ENCODE assay signal across 8 mouse cellular contexts in genomic region chrX:13845858-13846652, GRCm38 (mm10). TPM values are rescaled to one million over a fixed set of nuclear protein-coding genes. Genes with fewer than 3 reads are reported as not detected.
DNase-seq lines count a peak whose midpoint lies in the region; ATAC-seq lines count a peak whose summit lies in the region.

No protein-coding gene starts in this region.

- DNase-seq in 3134 (ENCODE audit: extremely low read depth, insufficient read length, low spot score): peak; percentile 56
- peak; percentile 43 for DNase-seq in adipocyte (ENCODE audit: low spot score)
- DNase-seq in embryo, embryonic 9.5 days (ENCODE audit: extremely low spot score): peak; percentile 47
- DNase-seq in heart, adult 8-10 months (ENCODE audit: low spot score): peak; percentile 13
- DNase-seq in kidney, adult 8-10 months: peak; percentile 5 to 14
- DNase-seq in liver, embryonic 11.5 days (ENCODE audit: low spot score): peak; percentile 37
- DNase-seq in naive thymus-derived CD4-positive, alpha-beta T cell, adult 2 months (ENCODE audit: low read depth): peak; percentile 35
- peak; percentile 32 for DNase-seq in testis, postnatal 14 days (ENCODE audit: low spot score)

- H3K9me3 ChIP-seq in liver, embryonic 11.5 days (ENCODE audit: control insufficient read depth, low read length): no peaks in the 10 kb centered on the region

- peak; percentile 74 for ATAC-seq in liver, embryonic 11.5 days (replicated peaks; ENCODE audit: low FRiP score)

- H3K27ac ChIP-seq in liver, embryonic 11.5 days (ENCODE audit: low read depth, low read length): peak overlapping the region; percentile 48; the same call in 1 of the 2 replicates

- H3K27me3 ChIP-seq in liver, embryonic 11.5 days (replicated peaks; ENCODE audit: control insufficient read depth, insufficient read depth, low read length): no peaks in the 10 kb centered on the region

- no peaks in the 10 kb centered on the region for H3K36me3 ChIP-seq in liver, embryonic 11.5 days (ENCODE audit: control insufficient read depth, insufficient read depth, low read length)

- 9% methylated on average over 58 of the region's 100 CpGs for WGBS in liver, embryonic 11.5 days

- H3K4me1 ChIP-seq in liver, embryonic 11.5 days (replicated peaks; ENCODE audit: control insufficient read depth, insufficient read depth, low read length): no peaks in the 10 kb centered on the region

- H3K4me2 ChIP-seq in liver, embryonic 11.5 days: peak overlapping the region; percentile 69

- peak overlapping the region; percentile 63 for H3K4me3 ChIP-seq in liver, embryonic 11.5 days (ENCODE audit: low read depth, low read length)

- peak overlapping the region; percentile 67 for H3K9ac ChIP-seq in liver, embryonic 11.5 days (ENCODE audit: low read depth, low read length)

RNA-seq across cellular contexts. Expression of gene Cask, which starts 5.1 kb away (rescaled TPM):
- total RNA-seq in heart, adult 8-10 months (2022): 10 to 100 TPM; 10.7 to 14.3 (median 11.1) TPM
- 3.5 TPM in 2 replicates for polyA plus RNA-seq in liver, embryonic 11.5 days (2014; fragmentation: Nextera tagmentation; extraction: Ambion mirVana)

Comparison
In these comparisons a context has a peak if more than half of its experiments do, and no peak if none do; other contexts are left out.
1. Peak in every context shown above with its lines: DNase-seq, ATAC-seq, H3K4me3 ChIP-seq and H3K27ac ChIP-seq.